Mouse (Mus musculus): Measurements from ENCODE around the gene Eef1akmt2.
A peak's percentile ranks its signal among the peaks of the same experiment; 100 is the strongest.

Eef1akmt2 gene

DNA sequence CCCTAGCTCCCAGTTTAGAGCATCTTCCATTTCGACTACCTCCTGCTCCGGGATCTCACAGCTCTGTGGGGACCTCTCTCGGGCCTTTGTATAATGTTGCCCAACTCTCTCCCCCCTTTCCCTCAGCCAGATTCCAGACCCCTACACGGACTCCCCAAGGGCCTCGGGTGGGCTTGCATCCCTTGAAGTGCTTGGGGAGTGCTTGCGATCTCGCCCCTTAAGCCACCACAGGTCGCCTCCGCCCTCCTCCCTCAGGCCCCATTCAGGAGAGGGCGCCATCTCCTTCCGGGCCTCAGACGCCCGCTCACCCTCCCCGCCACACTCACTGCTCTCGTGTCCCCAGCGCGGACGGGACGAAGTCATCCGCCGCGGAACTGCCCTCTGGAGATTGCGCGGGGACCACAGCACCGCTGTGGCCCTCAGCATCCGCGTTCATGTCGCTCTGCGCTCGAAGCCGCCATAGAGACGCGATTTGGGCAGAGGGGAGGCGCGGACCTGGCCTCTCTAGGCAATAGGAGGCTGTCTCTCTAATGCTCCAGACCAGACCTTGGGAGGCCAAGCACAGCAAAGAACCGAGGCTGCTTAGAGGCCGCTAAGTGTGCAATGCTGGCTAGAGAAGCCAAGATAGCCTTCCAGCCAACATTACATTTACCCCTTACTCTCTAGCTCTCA, at the start of gene Eef1akmt2:
Gene Eef1akmt2 (minus strand): TSS at position 501 of the 672 bp plus-strand sequence.
- peak; percentile 80 for DNase-seq (ENCODE audit: low spot score)

DNA sequence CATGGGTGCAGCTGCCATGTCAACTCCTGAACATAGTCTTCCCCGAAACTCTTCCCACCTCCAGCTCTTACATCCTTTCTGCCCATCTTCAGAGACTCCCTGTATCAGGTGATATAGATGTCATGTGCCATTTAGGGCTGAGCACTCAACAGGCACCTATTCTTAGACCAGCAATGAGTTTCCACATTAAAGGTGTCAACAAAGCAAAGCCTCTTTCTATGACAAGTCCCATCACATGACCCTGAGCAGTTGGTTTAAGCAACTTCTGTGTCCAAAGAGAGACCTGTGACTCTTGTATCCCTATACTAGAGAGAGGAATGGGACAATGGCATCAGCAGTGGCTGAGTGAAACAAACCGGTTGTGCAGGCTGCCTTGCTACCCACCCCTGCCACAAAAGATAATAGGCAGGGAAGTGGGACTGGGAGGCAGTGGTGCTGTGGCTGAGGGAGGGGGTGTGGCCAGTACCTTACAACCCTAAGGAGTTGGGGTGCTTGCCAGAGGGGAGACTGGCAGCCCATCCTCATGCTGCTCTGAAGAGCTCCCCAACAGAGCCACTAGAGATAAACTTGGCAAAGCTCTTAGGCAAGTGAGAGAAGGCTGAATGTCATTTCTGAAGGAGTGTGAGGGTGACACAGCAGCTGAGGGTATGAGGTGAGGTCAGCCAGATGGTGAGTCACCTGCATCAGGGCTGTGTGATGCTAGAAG, 48.5 kb upstream of the Eef1akmt2 start:
- no peak for DNase-seq (ENCODE audit: low spot score)

DNA sequence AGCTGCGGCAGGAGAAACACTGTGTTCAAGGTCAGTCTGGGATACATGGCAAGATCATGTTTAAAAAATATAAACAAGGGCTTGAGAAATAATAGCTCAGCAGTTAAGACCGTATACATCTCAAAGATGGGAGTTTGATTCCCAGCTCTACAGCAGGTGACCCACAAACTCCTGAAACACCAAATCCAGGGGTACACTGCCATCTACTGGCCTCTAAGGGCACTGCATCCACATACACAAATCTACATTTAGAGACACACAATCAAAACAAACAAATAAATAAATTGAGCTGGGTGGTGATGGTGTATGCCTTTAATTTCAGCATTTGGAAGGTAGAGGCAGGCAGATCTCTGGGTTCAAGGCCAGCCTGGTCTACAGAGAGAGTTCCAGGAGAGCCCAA, 45.8 kb upstream of the Eef1akmt2 start:
- no peak for DNase-seq (ENCODE audit: low spot score)

DNA sequence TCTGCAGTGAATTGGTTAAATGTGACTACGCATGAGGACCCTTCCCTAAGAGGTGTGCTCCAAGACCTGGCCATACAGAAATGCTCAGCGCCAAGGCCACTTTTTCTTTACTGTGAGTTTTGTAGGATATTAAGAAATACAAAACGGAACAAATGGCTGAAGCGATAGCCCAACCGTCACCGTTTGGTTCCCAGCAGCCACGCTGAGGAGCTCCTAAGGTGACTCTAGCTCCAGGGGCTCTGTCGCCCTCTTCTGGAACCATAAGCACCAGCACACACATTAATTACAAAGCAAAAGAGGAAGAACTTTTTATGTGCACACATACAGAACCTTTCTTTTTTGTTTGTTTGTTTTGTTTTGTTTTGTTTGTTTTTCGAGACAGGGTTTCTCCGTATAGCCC, 44.8 kb upstream of the Eef1akmt2 start:
- DNase-seq (ENCODE audit: low spot score): no peak

DNA sequence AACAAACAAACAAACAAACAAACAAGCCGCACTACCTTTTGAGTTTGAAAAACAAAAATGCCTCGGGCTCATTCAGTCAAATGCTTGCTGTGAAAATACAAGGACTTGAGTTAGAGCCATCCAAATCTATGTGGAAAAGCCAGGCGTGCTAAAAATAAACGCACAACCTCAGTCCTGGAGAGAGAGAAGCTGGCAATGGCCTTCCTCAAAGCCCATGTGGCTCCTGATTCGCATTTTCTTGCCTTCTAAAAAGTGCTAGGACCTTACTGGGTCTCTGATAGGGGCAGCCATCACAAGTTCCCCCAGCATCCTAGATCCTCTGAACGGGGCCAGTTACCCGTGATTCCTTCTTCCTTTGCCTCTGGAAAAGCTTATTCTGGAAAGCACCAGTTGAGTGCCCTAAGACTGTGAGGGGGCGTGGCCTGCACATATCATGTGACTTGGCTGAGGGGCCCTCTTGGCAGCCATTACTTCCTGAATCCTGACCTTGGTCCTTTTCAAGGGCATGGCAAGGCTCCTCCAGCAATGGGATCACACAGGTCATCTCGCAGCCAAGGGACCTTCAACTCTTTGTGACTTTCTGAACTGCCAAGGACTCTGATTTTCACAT, 43.8 kb upstream of the Eef1akmt2 start:
- DNase-seq (ENCODE audit: low spot score): no peak

DNA sequence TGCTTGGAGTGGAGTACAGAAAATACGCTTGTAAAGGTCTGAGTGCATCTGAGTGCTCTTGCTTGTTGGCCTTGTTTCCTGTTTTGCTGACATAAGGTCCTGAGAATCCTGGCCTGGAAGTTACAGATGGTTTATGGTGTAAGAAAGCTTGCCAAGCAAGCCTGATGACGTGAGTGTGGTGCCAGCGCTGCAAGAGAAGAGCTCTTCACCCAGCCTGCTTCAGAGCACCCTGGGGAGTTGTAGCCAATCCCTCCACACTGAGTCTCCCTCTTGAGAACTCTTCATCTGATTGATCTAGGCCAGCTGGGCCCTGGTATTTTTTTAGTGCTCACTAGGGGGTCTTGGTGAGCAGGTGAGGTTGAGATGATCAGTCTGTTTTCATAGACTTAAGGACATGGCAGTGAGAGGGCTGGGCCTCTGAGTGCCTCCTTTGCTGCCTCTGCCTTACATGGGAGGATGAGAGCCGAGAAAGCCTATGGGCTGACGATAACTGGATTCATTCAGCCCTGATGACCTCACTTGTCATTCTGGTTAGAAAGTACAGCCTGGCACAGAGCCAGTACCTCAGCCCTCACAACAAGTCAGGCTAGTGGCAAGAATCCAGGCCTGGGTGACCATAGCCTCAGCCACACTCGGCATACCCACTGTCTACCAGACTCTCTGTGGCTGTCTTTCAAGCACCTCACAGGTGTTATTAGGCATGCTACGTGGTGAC, 42.5 kb upstream of the Eef1akmt2 start:
- no peak for DNase-seq (ENCODE audit: low spot score)

DNA sequence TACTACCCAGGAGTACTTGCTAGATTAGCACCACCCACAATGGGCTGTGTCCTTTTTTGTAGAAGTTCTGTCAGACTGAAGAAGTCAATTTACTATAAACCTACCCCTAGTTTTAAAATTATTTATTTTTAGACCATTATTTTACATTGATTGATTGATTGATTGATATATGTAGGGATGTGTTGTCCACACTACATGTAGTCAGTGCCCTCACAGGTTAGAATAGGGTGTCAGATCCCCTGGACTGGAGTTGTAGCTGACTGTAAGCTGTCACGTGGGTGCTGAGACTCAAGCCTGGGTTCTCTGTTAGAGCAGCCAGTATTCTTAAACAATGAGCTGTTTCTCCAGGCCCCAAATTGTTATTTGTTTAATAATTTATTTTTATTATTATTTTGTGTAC, 40.9 kb upstream of the Eef1akmt2 start:
- DNase-seq (ENCODE audit: low spot score): no peak

DNA sequence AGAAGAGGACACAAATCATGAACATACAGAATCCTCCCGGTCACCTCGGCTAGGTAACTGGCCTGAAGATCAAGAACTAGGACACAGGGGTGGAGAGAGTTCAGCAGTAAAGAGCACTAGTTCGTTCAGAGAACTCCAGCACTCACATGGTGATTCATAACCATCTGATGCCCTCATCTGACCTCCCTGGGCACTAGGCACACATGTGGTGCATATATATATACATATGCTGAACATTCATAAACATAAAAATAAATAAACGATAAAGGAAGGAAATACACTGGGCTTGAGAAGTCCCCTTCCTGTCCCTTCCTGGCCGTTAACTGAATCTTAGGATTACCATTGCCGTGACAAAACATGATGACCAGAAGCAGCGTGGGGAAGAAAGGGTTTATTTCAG, 40.3 kb upstream of the Eef1akmt2 start:
- DNase-seq (ENCODE audit: low spot score): no peak

DNA sequence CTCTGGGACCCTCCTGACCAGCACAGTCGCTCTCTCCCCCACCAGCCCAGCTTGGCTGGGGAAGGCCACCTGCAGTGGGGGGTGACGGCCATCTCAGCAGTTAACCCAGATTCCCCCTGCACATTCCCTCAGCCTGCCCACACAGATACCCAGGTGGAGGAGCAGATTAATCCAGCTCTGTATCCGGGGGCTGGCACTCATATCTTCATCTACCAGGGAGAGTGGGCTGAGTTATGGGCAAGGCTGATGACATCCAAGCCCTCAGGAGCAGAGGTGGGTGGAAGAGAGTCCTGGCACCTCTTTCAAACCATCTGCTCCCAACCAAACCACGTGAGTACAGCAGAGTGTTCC, 39.8 kb upstream of the Eef1akmt2 start:
- no peak for DNase-seq (ENCODE audit: low spot score)

DNA sequence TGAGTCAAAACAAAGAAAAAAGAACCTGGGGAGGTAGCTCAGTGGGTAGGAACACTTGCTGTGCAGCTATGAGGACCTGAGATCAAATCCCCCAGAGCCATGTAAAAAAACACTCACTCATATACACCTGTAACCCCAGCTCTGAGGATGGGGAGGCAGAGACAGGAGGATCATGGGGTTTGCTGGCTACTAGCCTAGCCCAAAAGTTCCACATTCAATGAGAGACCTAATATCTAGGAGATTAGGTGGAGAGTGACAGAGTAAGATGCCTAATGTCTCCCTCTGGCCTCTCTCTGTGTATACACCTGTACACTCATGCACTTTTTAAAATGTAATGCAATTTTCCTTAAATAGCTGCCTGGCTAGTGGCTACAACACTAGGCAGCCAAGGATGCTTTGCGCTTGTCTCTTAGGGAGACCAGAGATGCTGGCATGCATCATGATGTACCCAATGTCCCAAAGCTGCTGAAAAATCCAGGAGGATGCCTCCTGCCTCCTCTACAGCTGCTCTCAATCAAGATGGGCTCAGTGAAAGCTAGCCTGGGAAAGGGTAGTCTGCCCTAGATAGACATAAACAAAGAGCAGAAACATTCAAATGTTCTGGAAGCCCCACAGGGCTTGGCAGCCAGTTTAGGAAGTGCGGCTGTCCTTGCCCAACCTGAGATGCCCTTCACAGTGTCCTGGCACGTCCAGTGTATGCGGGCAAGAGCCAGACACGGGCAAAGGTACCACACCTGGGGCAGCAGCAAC, 39.3 kb upstream of the Eef1akmt2 start:
- peak; percentile 8 for DNase-seq (ENCODE audit: low spot score)

DNA sequence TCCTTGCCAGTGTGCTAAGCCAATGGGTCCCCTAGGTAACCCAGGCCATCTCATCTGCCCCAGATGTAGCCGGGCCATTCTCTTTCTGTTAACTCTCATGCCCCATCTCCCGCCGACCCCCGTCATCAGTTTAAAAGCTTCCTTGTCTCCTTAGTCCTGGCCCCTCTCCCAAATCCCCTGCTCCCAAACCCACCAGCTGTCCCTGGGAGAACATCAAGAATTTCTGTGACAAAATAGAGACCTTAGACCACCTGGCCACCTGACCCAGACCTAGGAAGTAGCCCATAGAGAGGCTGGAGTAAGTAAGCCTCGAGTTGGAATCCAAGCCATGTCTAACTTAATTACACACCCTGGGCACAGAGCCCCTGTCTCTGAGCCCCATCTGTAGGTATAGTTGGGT, 37.7 kb upstream of the Eef1akmt2 start:
- no peak for DNase-seq (ENCODE audit: low spot score)

DNA sequence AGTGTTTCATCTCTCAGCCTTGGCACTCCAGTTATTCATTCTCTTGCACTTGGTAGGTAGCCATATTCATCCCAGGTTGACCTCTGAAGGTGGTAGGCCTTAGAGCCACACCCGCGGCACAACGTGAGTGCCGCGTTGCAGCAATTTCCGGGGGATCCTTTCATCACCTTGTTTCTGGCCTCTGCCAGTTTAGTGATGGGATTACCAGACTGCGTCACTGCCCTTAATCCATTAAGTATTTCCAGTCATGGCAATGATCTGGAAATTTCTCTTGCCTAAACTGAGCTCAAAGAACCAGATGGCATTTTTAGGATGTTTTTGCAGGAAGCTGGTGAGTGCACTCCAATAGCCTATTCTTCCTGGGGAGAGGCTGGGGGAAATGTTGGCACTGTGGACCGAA, 37.2 kb upstream of the Eef1akmt2 start:
- no peak for DNase-seq (ENCODE audit: low spot score)

DNA sequence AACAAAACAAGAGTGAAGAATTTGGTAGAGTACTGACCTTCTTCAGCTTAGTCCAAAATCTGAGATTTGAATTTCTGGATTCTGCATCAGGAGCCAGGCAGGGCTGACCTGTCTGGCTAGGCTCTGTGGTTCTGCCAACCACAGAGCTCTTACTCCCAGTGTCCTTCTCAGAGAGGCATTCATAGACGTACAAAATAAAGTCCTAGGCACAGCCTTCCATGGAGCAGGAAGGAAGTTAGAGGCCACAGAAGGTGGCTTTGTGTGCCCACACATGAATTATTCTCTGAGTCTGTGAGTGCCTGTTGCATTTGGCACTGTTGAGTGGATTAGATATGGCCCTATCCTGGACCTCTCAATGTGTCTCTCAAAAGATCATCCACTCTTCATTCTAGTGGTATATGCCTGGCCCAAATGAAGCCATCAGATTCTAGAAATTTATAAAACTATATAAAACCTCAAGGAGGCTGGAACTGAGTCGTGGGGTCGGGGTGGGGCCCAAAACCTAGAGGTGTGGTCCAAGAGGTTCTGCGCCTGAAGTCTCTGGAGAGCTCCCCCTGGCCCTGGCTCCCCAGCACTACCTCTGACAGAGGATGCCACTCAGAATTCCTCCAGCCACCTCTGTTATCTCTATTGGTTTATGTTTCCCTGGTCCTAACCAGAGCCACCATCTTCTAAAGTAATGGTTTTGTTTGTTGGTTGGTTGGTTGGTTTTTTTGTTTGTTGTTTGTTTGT, 36.2 kb upstream of the Eef1akmt2 start:
- no peak for DNase-seq (ENCODE audit: low spot score)

DNA sequence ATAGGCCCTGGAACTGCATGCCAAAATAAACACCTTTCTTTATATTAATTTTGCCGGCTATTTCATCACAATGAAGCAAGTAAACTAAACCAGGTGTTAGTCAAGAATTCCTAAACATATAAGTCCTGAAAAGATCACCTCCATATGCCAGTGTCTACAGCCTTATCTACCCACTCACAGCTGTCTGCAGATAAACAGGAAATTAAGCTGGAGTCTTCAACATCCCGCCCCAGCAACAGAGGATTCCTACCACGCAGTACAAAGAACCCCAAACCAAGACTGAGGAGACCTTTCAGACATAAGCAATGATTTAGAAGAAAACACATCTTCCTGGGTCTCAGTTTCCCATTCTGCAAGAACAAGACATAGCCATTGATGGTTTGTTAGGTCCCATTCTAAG, 35.6 kb upstream of the Eef1akmt2 start:
- no peak for DNase-seq (ENCODE audit: low spot score)

DNA sequence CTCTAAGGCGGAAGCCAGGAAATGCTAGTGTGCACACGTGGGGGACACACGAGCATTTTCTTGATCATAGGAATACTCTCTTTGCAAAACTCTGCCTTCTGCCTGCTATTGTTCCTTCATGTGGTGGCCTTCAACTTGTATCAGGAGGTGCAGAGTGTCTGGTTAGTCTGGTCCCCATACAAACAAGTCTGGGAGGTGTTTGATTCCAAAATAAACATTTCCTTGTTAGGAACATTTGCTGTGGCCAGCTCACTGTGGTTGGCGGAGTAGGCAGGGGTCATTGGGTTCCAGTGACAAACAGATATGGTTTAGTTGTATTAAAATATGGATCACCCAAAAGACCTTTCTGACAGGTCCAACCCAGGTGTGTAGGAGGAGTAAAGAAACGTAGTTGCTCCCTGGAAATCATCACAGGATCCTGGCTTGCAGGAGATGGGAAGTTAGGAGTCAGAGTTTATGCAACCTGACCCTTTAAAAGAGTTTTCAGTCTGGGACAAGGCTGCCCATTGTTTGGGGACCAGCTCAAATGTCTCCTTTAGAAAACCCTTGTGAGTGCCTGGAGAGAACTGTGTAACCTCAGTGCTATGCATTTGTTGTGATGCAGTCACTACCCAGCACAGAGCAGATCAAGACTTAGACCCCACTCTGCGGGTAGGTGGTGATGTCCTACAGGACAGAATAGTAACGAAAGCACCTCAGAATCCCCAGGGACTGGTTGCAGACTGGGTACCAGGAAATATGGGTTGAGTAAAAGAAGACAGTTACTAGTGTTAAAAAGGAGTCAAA, 34.7 kb upstream of the Eef1akmt2 start:
- no peak for DNase-seq (ENCODE audit: low spot score)

DNA sequence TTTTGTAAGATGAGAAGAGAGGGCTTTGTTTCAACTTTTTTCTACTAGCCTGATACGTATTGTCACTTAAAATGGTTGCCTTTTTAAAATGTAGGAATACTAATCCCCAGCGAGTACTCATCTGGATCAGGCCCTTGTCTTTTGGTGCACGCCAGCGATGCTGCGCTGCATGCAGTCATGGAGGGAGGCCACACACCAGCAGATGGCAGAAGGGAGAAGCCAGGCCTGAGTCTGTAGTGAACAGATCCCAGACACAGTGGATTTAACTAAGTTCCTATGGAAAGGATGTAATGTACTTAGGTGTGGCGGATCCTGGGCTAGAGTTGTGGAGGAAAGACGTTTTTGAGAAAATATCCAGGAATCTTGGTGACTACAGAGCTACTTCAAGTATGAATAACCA, 31.6 kb upstream of the Eef1akmt2 start:
- DNase-seq (ENCODE audit: low spot score): no peak

DNA sequence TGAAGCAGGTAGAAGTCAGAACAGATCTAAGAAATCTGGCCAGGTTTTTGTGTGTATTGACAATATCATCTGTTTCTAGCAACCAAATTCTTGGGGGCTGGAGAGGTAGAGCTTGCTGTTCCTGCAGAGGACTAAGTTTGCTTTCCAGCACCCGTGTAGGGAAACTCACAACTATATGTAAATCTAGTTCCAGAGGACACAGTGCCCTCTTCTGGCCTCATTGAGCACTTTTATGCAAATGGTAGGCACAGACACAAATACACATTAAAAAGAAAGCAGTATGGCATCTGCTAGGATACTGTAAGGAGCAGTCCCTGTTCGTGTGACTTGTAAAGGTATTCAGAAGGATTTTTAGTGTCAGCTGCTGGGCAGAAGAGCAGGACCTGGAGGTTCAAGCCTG, 29.9 kb upstream of the Eef1akmt2 start:
- DNase-seq (ENCODE audit: low spot score): no peak

DNA sequence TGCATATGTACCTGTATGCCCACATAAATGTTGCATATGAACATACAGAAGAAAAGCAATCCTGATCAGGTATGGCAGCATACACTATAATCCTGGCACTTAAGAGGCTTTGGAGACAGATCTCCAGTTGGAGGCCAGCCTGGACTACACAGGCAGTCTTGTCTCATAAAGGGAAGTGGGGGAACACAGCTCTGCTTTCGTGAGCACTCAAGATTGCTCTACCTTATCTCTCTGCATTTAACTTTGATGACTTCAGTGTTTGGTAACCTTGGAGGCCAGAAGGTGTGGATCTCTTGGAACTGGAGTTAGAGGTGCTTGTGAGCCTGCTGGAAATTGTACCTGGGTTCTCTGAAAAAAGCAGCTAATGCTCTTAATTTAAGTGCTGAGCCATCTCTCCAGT, 27.8 kb upstream of the Eef1akmt2 start:
- no peak for DNase-seq (ENCODE audit: low spot score)

DNA sequence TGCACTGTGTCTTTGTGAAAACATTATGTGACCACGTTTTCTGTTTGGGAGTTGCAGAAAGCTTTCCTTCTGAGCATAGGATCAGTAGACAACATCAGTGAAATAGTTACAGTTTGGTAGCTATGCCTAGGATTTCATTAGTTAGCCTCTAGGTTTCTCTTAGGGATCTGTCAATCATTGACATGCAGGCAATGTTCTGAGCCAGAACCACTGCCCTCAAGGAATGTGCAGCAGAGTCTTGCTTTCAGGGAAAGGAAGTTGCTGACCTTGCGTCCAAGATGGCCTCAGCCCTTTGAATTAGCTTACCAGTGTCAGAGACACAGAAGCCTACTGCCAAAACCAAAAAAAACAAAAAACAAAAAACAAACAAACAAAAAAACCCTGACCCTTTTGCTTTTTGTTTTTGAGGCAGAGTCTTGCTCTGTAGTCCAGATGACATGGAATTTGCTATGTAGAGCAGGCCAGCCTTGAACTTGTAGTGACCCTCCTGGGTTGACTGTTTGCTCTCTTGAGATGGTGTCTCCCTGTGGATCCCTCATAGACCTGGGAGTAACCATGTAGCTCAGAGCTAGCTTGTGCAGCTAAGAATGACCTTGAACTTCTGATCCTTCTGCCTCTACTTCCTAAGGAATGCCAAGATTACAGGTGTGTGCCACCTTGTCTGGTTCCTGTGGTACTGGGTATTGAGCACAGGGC, 23.1 kb upstream of the Eef1akmt2 start:
- no peak for DNase-seq (ENCODE audit: low spot score)

DNA sequence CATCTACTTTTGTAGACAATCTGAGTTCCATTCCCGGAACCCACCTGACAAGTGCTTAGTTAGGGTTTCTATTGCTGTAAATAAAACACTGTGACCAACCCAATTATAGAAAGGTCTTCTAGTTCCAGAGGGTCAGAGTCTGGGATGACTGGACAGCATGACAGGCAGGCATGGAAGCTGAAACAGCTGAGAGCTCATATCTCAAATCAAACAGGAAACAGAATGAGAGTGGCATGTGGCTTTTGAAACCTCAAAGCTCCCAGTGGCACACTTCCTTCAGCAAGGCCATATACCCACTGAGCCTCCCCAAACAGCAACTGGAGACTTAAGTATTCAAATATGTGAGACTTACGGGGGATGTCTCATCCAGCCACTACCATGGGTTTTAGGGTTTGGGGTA, 20.6 kb upstream of the Eef1akmt2 start:
- no peak for DNase-seq (ENCODE audit: low spot score)

Measured in ovary, adult 18-20 months (tissue).